Mouse (Mus musculus) kidney, adult 2 months (tissue): ENCODE results near the gene Dnah6. TPM values are rescaled to one million over a fixed set of nuclear protein-coding genes. Genes with fewer than 3 reads are reported as not detected.

Experiments
- DNase-seq: peaks from one replicate; pipeline ENCODE4 v3.0.0; 2021
- H3K27ac ChIP-seq: fragments of 200-500 bp; 2 replicates; pipeline ENCODE4 v1.5.1; 2012; ENCODE audit warnings: low read depth, low read length, control low read depth, inconsistent platforms; ENCODE audit not compliant: insufficient read depth
- H3K27me3 ChIP-seq: fragments of 200-500 bp; replicated peaks from 2 replicates; pipeline ENCODE4 v1.6.1; 2012; ENCODE audit warnings: mild to moderate bottlenecking, moderate library complexity, low read length, inconsistent platforms; ENCODE audit not compliant: control insufficient read depth, insufficient read depth
- H3K36me3 ChIP-seq: fragments of 200-500 bp; 2 replicates; pipeline ENCODE4 v1.6.1; 2012; ENCODE audit warnings: mild to moderate bottlenecking, moderate library complexity, low read length, inconsistent platforms; ENCODE audit not compliant: control insufficient read depth, insufficient read depth
- H3K4me1 ChIP-seq: fragments of 200-500 bp; 2 replicates; pipeline ENCODE4 v1.6.1; 2011; ENCODE audit warnings: low read length; ENCODE audit not compliant: control insufficient read depth, insufficient read depth
- H3K4me3 ChIP-seq: fragments of 200-500 bp; 2 replicates; pipeline ENCODE4 v1.5.1; 2011; ENCODE audit warnings: mild to moderate bottlenecking, low read depth, low read length, control low read depth; ENCODE audit not compliant: insufficient read depth
- CTCF ChIP-seq: fragments of 200-500 bp; conservative IDR thresholded peaks from 2 replicates; pipeline ENCODE4 v1.5.1; 2011; ENCODE audit warnings: low read depth, mild to moderate bottlenecking, control low read depth, low read length, moderate library complexity, mixed read lengths; ENCODE audit not compliant: insufficient read depth, insufficient read length
- POLR2A ChIP-seq: fragments of 200-500 bp; IDR thresholded peaks from one replicate; pipeline ENCODE4 v1.6.1; 2011; ENCODE audit warnings: low read depth, low read length, control low read depth
- WGBS: fragments of 180-500 bp; shearing (Covaris S2); methylation state at CpG from one replicate; pipeline ENCODE4 v1.1.7; 2018; 5-methylcytosine and 5-hydroxymethylcytosine counted together
- polyA plus RNA-seq: library from polyadenylated mRNA; depleted of rRNA; stranded (reverse); fragments of >200 nt; gene quantifications from 2 replicates; pipeline ENCODE4 v1.2.3, GENCODE M21; 2012

Dnah6 gene
- polyA plus RNA-seq, 1 experiment, result 0.03 TPM

DNA sequence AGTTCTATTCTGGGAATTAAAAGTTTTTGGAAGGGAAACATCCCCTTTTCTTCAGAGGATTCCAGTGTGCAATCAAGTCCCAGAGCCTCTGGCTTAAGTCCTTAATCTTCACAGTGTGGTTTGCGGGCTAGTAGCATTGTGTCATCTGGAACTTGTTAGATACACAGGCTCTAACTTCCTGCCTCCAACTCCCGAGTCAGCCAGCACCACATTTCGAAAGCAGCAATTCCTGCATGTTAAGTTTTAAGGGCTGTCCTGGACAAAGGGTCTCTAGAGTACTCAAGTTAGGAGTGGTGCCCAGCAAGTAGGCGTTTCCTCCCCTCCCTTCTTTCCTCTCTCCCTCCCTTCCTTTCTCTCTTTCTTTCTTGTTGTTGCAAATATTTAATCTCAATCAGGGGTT is 7.0 kb upstream of the Dnah6 start:
- 34% methylated on average over 4 of the region's 4 CpGs for WGBS
- Histone ChIP-seq H3K4me1 (peaks cover 3% of the 10 kb centered on the region; the same call in 1 of the 2 replicates), H3K4me3 (no peak overlapping the region), H3K27me3 (no peaks in the 10 kb centered on the region), H3K27ac (no peak overlapping the region), H3K36me3 (no peaks in the 10 kb centered on the region)
- TF ChIP-seq CTCF (no peak), POLR2A (no peak)
- DNase-seq, result no peak

DNA sequence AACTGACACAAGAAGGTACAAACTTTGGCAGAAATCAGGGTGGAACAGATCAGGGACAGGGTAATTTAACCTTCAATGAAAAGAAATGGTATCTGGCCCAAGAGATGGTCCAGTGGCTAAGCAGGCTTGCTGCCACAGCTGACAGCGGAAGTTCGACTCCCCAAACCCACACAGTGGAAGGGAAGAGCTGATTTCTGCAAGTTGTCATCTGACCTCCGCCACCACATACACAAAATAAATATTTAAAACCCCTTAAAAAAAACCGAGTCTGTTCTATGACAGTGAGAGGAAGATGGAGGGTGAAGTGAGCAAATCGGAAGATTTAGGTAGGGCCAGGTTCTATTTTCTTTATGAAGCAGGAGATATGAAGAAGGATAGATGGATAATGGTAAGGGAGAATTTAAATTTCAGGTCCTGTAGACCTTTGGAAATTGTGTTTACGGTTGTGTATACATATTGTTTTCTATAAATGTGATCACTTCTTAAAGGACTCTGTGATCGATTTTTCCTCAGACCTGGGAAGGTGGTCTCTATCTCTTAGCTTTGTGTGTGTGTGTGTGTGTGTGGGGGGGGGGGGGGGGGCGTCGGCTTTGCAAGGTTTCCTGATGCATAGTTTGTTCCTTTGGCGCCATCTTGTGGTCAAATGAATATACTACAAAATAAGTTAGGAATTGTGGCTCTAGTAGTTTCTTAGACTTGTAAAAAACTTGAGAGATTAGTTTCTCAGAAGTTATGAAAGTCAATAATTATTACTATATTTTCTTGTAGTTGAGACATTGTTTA is 6.1 kb upstream of the Dnah6 start:
- H3K27ac ChIP-seq, result no peak overlapping the region
- peak; percentile 76 for DNase-seq
- peaks cover 7% of the 10 kb centered on the region; the same call in 1 of the 2 replicates for H3K4me1 ChIP-seq
- no peak overlapping the region for H3K4me3 ChIP-seq
- 34% methylated on average over 10 of the region's 10 CpGs for WGBS
- no peaks in the 10 kb centered on the region for H3K36me3 ChIP-seq
- H3K27me3 ChIP-seq, result no peaks in the 10 kb centered on the region
- TF ChIP-seq POLR2A (no peak), CTCF (0 out of 2 replicates have a peak, but pooled peaks have one; percentile 12)

DNA sequence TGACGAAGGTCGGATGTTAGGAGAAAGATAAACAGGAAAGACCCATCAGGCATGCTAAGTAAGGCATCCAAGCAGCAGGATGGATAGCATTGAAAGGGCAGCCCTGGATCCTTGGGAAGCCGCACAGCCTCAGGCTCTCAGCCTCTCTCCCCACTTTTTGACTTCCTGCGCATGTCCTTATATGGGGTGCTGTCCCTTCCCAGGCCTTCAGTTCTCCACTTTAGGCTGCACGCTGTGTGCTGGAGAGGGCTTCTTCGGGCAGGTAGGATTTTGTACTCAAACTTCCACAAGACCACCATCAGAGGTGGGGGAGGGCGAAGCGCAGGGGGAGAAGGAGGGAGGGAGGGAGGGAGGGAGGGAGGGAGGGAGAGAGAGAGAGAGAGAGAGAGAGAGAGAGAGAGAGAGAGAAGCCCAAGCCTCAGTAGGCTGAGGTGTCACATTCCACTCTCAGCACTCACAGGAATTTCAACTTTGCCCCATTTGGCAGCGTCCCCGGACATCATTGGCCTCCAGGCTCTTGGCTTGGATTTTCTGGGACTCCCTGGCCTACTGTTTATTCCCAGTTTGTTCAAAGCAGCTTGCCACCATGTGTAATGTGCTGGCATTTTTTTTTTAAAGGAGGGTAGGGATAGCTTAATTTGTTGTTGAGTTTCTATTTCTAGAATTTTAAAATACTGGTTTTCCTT is 1.5 kb upstream of the Dnah6 start:
- WGBS, result 4% methylated on average over 9 of the region's 10 CpGs
- Histone ChIP-seq H3K27ac (peak overlapping the region; percentile 53), H3K4me1 (peaks cover 4% of the 10 kb centered on the region; the same call in 1 of the 2 replicates), H3K4me3 (no peak overlapping the region), H3K36me3 (no peaks in the 10 kb centered on the region), H3K27me3 (no peaks in the 10 kb centered on the region)
- TF ChIP-seq POLR2A, result no peak
- no peak for TF ChIP-seq CTCF
- peak; percentile 98 for DNase-seq

DNA sequence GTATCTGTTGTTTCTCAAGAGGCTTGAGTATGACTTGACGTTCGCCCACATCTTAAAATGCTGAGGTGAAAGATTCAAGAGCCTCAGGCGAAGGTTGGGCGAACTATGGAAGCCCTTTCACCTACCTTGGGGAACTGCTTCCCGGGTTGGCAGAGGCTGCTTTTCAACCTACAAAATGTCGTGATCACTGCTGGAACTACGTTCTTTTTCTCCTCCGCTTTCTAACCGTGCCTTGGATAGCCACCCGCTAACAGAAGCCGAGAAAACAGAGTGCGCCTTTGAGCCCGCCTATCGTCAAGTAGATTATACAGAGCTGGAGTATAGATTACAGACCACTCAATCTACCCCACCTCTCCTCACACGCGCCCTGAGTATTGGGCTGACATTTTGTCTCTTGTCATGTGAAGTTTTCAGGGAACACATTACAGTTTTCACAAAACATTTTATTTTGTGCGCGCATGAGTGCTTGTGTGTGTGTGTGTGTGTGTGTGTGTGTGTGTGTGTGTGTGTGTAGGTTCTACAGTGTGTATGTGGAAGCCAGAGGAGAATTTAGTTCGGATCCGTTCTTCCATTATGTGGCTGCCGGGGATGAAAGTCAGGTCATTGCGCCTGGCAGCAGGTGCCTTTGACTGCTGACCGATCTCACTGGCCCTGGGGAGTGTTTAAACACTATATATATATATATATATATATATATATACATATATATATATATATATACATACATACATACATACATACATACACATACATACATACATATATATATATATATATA is 696 bp upstream of the Dnah6 start:
- peak; percentile 19 for DNase-seq
- Histone ChIP-seq H3K36me3 (no peaks in the 10 kb centered on the region), H3K4me1 (peaks cover 4% of the 10 kb centered on the region; the same call in 1 of the 2 replicates), H3K27me3 (no peaks in the 10 kb centered on the region), H3K27ac (peak overlapping the region; percentile 73), H3K4me3 (peak overlapping the region; percentile 31)
- WGBS, result 21% methylated on average over 23 of the region's 23 CpGs
- TF ChIP-seq CTCF (no peak), POLR2A (no peak)

DNA sequence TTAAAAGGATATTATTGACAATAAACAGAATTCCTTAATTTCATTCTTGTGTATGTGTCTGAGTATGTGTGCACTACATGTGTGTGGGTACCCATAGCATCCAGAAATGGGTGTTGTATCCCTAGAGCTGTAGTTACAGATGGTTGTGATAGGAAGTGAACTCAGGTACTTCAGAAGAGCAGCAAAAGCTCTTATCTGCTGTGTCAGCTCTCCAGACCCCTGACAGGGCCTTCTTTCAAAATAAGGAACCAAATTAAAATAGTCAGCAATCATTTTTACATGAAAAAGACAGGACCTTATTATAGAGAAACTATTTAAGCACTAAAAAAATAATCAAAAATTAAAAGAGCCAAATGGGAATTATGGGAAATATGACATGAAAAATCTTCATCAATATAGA is 9.8 kb downstream of the Dnah6 start:
- DNase-seq, result no peak
- Histone ChIP-seq H3K4me1 (no peaks in the 10 kb centered on the region), H3K4me3 (no peak overlapping the region), H3K27ac (no peak overlapping the region), H3K36me3 (no peaks in the 10 kb centered on the region), H3K27me3 (no peaks in the 10 kb centered on the region)
- TF ChIP-seq CTCF, result no peak
- no peak for TF ChIP-seq POLR2A

DNA sequence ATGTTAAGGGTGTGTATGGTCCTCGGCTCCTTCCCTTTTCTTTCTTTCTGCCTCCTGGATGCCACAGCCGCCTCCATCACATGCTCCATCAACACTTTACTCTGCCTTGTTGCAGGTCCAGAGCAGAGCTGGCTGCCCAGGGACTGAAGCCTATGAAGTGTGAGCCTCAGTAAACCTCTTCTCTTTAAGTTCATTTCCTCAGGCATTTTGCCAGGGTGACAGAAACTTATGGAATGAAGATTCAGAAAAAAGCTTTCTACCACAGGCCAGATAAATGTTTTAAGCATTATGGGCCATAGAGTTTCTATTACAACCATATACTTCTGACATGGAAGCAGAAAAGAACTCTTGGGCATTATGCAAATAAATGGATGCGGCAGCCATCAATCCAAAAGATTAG is 10.4 kb downstream of the Dnah6 start:
- no peak for DNase-seq
- no peak for TF ChIP-seq POLR2A
- no peak for TF ChIP-seq CTCF
- no peaks in the 10 kb centered on the region for H3K4me1 ChIP-seq
- H3K36me3 ChIP-seq, result no peaks in the 10 kb centered on the region
- H3K27me3 ChIP-seq, result no peaks in the 10 kb centered on the region
- H3K4me3 ChIP-seq, result no peak overlapping the region
- no peak overlapping the region for H3K27ac ChIP-seq
- 91% methylated on average over 3 of the region's 3 CpGs for WGBS
